Mouse (Mus musculus): Measurements from ENCODE around the gene Cacna1e. TPM values are rescaled to one million over a fixed set of nuclear protein-coding genes. Genes with fewer than 3 reads are reported as not detected.

Cacna1e gene
- total RNA-seq (2012; rRNA removed) (0.07 TPM in 1 of 2 replicates, not detected in the other), polyA plus RNA-seq (2012; ENCODE audit: insufficient read depth in 1 of 2, insufficient read length in 2 of 2, low read depth in 1 of 2, low replicate concordance in 2 of 2, missing spikeins in 1 of 2) (not detected)

- no peaks in the 10 kb centered on the region for H3K27me3 ChIP-seq (ENCODE audit: control insufficient read depth in 1 of 2, insufficient read depth in 2 of 2, low read length in 2 of 2)
- no peaks in the 10 kb centered on the region for H3K9me3 ChIP-seq (replicated peaks; ENCODE audit: insufficient read depth, low read length)
- H3K4me1 ChIP-seq (ENCODE audit: control insufficient read depth in 1 of 2, insufficient read depth in 2 of 2, low read length in 2 of 2), result no peaks in the 10 kb centered on the region
- H3K9ac ChIP-seq (ENCODE audit: control insufficient read depth, low read depth, low read length, poor library complexity, severe bottlenecking), result no peak within 1 kb of the TSS
- no peak within 1 kb of the TSS for H3K4me3 ChIP-seq (ENCODE audit: control insufficient read depth in 1 of 2, insufficient read depth in 1 of 2, low read depth in 2 of 2, low read length in 2 of 2)
- no peaks in the 10 kb centered on the region for H3K79me2 ChIP-seq (ENCODE audit: control insufficient read depth, insufficient read depth, low read length, poor library complexity)
- no peaks in the 10 kb centered on the region for H3K36me3 ChIP-seq (ENCODE audit: control insufficient read depth in 1 of 2, insufficient read depth in 2 of 2, low read length in 2 of 2)
- DNase-seq (ENCODE audit: low read depth, low spot score), result no peak
- TF ChIP-seq MEF2A (IDR thresholded peaks at IDR 0.05; ENCODE audit: extremely low read depth, insufficient replicate concordance, low read depth, low read length, poor library complexity, severe bottlenecking) (no peak), POLR2A (IDR thresholded peaks at IDR 0.05; ENCODE audit: control insufficient read depth in 1 of 2, insufficient read depth in 1 of 2, low read depth in 1 of 2, low read length in 2 of 2, poor library complexity in 1 of 2) (no peak)
- no peak within 1 kb of the TSS for H3K27ac ChIP-seq (ENCODE audit: control insufficient read depth, low read depth, low read length)
These were observed at the start of gene Cacna1e for GRCm38 (mm10) chr1:154884275-154885206. Gene Cacna1e (minus strand): TSS chr1:154884501.

DNA sequence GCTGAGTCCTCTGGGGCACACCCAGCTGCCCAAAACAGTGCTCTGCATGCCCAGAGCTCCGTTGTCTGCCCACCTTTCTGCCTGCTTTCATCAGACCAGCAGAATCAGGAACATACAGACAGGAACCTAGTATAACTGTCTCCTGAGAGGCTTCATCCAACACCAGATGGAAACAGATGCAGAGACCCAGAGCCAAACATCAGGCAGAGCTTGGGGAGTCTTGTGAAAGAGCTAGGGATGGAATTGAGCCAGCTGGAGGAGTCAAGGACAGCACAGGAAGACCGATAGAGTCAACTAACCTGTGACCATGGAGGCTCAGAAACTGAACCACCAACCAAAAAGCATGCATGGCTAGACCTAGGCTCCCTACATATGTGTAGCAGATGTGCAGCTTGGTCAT lies 34.1 kb upstream of the Cacna1e start:
- H3K27ac ChIP-seq (ENCODE audit: control insufficient read depth, low read depth, low read length), result no peak overlapping the region
- H3K36me3 ChIP-seq (ENCODE audit: control insufficient read depth in 1 of 2, insufficient read depth in 2 of 2, low read length in 2 of 2), result no peaks in the 10 kb centered on the region
- TF ChIP-seq POLR2A (IDR thresholded peaks at IDR 0.05; ENCODE audit: control insufficient read depth in 1 of 2, insufficient read depth in 1 of 2, low read depth in 1 of 2, low read length in 2 of 2, poor library complexity in 1 of 2), result no peak
- TF ChIP-seq POLR2AphosphoS5 (IDR thresholded peaks at IDR 0.05; ENCODE audit: borderline replicate concordance, low read depth, low read length), result no peak
- TF ChIP-seq ETS1 (IDR thresholded peaks at IDR 0.05; ENCODE audit: low read depth, low read length), result no peak
- TF ChIP-seq RAD21 (IDR thresholded peaks at IDR 0.05; ENCODE audit: low read depth, low read length), result no peak
- no peak for TF ChIP-seq CHD2 (IDR thresholded peaks at IDR 0.05; ENCODE audit: low read length)
- H3K79me2 ChIP-seq (ENCODE audit: control insufficient read depth, insufficient read depth, low read length, poor library complexity), result no peaks in the 10 kb centered on the region
- no peak for DNase-seq (ENCODE audit: low read depth, low spot score)
- no peak overlapping the region for H3K4me3 ChIP-seq (ENCODE audit: control insufficient read depth in 1 of 2, insufficient read depth in 1 of 2, low read depth in 2 of 2, low read length in 2 of 2)
- no peaks in the 10 kb centered on the region for H3K27me3 ChIP-seq (ENCODE audit: control insufficient read depth in 1 of 2, insufficient read depth in 2 of 2, low read length in 2 of 2)
- no peak overlapping the region for H3K9ac ChIP-seq (ENCODE audit: control insufficient read depth, low read depth, low read length, poor library complexity, severe bottlenecking)
- H3K4me1 ChIP-seq (ENCODE audit: control insufficient read depth in 1 of 2, insufficient read depth in 2 of 2, low read length in 2 of 2), result no peaks in the 10 kb centered on the region
- H3K9me3 ChIP-seq (replicated peaks; ENCODE audit: insufficient read depth, low read length), result no peaks in the 10 kb centered on the region

DNA sequence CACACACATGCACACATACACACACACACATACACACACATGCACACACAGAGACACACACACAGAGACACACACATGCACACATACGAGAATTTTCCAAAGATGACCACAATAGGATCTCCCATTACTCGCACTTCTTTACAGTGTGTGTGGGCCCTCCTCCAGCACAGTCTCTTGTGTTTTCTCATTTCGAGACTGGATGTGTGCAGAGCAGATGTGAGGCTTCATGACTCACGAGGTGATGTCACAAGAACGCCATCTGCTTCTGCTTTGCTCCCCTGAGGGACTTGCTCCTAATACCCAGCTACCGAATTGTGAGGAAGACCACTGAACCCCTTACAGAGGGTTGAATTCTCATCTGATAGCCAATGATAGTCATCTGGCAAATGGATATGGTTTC lies 33.1 kb upstream of the Cacna1e start:
- H3K9me3 ChIP-seq (replicated peaks; ENCODE audit: insufficient read depth, low read length), result no peaks in the 10 kb centered on the region
- no peaks in the 10 kb centered on the region for H3K27me3 ChIP-seq (ENCODE audit: control insufficient read depth in 1 of 2, insufficient read depth in 2 of 2, low read length in 2 of 2)
- TF ChIP-seq NELFE (IDR thresholded peaks at IDR 0.05; ENCODE audit: low read depth, low read length) (no peak), EP300 (IDR thresholded peaks at IDR 0.05; ENCODE audit: low read depth in 1 of 2, low read length in 2 of 2) (no peak), SMC3 (IDR thresholded peaks at IDR 0.05; ENCODE audit: low read depth, low read length) (no peak), JUND (IDR thresholded peaks at IDR 0.05; ENCODE audit: low read depth, low read length) (no peak), MYC (IDR thresholded peaks at IDR 0.05; ENCODE audit: low read depth, low read length) (no peak), GABPA (IDR thresholded peaks at IDR 0.05; ENCODE audit: low read depth, low read length) (no peak)
- H3K36me3 ChIP-seq (ENCODE audit: control insufficient read depth in 1 of 2, insufficient read depth in 2 of 2, low read length in 2 of 2), result no peaks in the 10 kb centered on the region
- H3K79me2 ChIP-seq (ENCODE audit: control insufficient read depth, insufficient read depth, low read length, poor library complexity), result no peaks in the 10 kb centered on the region
- no peak for DNase-seq (ENCODE audit: low read depth, low spot score)
- no peak overlapping the region for H3K4me3 ChIP-seq (ENCODE audit: control insufficient read depth in 1 of 2, insufficient read depth in 1 of 2, low read depth in 2 of 2, low read length in 2 of 2)
- no peak overlapping the region for H3K27ac ChIP-seq (ENCODE audit: control insufficient read depth, low read depth, low read length)
- no peak overlapping the region for H3K9ac ChIP-seq (ENCODE audit: control insufficient read depth, low read depth, low read length, poor library complexity, severe bottlenecking)
- H3K4me1 ChIP-seq (ENCODE audit: control insufficient read depth in 1 of 2, insufficient read depth in 2 of 2, low read length in 2 of 2), result no peaks in the 10 kb centered on the region
